Mouse (Mus musculus): Measurements from ENCODE around the gene Zfp764. TPM values are rescaled to one million over a fixed set of nuclear protein-coding genes. Genes with fewer than 3 reads are reported as not detected.

The Zfp764 gene
- 7.7 and 7.9 TPM in 2 replicates for polyA plus RNA-seq (2012; rRNA removed)

DNA sequence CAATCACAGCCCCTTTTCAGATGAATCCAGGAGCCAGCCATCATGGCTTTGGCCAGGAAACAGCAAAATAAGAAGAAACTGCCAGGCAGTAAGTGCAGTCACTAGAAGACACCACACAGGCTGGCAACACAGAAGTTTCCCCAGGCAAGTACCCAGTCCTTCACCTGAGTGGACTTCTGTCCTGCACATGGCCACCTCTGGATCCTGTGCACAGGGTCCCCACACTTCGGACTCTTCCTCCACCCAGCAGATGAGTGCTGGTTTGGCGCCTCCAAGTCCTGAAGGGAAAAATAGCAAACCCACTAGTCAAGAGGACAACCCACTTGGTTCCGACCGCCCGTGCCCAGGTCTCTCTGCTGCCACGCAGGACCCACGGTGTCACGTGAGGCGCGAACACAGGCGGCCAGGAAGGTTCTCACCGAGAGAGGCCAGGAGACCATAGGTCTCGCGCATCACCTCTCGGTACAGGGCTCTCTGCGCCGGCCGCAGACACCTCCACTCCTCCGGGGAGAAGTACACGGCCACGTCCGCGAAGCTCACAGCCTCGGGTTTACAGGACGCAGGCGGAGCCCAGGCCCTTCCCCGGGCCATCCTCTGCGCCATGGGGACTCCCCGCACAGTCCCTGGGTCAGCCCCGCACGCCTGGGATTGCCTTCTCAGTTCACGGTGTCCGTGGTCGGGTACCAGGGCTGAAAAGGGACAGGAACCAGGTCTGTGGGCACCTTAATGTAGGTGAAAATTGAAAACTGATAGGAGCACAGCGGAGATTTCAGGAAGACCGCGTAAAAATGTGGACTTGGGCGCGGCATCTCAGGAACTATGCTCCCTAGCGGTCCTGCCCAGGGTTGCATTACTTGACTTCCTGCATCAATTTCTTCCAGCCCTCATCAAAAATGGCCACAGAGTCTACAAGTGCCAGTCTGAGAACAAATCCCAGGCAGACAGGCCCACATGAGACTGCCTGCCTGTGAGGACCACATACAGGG lies at the start of gene Zfp764:
Zfp764 (minus strand) TSS at position 821 of the 986 bp plus-strand sequence.

GRCm38 (mm10) chr7:127448521-127449300 lies 42.1 kb upstream of the Zfp764 start, which contains the start of gene Zfp689:
Zfp689 (minus strand) TSS chr7:127449158.

DNA sequence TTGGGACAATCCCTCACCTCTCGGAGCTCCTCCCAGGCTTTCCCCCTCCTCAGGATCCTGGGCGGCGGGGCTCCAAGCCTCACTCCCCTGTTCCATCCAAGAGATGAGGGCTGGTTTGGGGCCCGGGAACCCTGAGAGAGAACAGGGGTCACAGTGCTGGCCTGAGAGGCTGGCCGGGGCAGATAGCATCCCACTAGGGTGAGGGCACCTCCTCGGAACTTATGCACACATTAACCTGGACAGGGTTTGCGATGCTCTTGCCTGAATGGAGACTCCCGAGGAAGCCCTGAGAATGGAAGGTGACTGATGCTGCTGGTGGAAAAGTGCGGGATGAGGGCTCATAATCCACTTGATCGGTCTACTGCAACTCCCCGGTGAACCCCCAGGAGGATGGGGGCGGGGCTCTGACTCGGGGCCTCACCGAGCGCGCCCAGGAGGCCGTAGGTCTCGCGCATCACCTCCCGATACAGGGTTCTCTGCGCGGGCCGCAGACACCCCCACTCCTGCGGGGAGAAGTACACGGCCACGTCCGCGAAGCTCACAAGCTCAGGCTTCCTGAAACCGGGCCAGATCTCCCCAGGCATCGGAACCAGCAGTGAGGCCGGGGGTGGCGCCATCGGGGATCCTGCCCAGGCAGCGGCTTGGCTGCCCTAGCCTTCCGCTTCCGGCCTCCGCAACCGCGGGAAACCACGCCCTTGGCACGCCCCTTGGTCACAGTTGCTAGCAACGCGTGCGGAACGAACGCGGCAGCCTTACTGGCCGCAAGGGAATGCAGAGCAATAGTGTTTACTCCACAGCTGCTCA lies 15.0 kb upstream of the Zfp764 start, which contains the start of gene Zfp688:
Zfp688 (minus strand) TSS at position 681 of the 804 bp plus-strand sequence.

DNA sequence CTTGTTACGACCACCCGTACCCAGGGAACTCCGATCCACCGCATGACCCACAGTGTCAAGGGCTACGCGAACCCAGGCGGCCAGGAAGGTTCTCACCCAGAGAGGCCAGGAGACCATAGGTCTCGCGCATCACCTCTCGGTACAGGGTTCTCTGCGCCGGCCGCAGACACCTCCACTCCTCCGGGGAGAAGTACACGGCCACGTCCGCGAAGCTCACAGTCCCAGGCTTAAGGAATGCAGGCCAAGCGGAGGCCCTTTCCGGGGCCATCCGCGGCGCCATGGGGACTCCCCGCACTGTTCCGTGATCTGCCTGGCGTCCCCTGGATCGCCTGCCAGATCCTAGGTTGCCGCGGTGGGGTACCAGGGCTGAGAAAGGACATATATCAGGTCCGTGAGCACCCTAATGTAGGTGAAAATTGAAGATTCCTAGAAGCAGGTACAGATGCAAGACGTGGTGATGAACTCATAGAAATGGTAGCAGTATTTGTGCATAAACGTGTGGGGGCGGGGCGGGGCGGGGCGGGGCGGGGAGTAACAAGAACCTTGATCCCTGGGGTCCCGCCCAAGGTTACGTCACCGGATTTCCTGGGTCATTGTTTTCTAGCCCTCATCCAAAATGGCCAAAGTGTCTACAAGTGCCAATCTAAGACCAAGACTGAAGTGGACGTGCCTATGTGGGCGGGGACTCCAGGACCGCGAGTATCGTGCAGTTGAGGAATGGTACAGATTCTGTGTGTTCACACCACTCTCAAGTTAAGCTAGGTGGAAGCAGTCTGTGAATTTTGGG lies 13.3 kb downstream of the Zfp764 start, which contains the start of gene E430018J23Rik:
E430018J23Rik (minus strand) TSS at position 473 of the 787 bp plus-strand sequence.

DNA sequence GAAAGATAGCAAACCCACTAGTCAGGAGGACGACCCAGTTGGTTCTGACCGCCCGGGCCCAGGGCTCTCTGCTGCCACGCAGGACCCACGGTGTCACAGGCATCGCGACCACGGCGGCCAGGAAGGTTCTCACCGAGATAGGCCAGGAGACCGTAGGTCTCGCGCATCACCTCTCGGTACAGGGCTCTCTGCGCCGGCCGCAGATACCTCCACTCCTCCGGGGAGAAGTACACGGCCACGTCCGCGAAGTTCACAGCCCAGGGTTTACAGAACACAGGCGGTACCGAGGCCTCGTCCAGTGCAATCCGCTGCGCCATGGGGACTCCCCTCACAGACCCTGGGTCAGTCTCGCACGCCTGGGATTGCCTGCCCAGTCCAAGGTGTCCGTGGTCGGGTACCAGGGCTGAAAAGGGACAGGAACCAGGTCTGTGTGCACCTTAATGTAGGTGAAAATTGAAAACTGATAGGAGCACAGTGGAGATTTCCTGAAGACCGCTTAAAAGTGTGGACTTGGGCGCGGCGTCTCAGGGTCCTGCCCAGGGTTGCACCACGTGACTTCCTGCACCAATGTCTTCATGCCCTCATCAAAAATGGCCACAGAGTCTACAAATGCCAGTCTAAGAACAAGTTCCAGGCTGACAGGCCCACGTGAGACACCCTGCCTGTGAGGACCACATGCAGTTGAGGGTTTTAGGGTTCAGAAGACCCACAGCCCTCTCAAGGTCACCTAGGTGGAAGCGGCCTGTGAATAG lies 19.8 kb downstream of the Zfp764 start, which contains the start of gene 9130019O22Rik:
9130019O22Rik (minus strand) TSS at position 526 of the 752 bp plus-strand sequence.

DNA sequence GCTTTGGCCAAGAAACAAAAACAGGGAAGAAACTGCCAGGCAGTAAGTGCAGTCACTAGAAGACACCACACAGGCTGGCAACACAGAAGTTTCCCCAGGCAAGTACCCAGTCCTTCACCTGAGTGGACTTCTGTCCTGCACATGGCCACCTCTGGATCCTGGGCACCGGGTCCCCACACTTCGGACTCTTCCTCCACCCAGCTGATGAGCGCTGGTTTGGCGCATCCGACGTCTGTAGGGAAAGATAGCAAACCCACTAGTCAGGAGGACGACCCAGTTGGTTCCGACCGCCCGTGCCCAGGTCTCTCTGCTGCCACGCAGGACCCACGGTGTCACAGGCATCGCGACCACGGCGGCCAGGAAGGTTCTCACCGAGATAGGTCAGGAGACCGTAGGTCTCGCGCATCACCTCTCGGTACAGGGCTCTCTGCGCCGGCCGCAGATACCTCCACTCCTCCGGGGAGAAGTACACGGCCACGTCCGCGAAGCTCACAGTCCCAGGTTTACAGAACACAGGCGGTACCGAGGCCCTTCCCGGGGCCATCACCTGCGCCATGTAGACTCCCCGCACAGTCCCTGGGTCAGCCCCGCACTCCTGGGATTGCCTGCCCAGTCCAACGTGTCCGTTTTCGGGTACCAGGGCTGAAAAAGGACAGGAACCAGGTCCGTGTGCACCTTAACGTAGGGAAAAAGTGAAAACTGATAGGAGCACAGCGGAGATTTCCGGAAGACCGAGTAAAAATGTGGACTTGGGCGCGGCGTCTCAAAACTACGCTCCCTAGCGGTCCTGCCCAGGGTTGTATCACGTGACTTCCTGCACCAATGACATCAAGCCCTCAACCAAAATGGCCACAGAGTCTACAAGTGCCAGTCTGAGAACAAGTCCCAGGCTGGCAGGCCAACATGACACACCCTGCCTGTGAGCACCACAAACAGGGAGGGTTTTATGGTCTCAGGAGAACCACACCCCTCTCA lies 31.1 kb downstream of the Zfp764 start, which contains the start of gene Zfp747:
Zfp747 (minus strand) TSS at position 780 of the 975 bp plus-strand sequence.

Other genes starting within 250 kb of the Zfp764 start
- 17.7 and 20.8 TPM in 2 replicates for gene Cd2bp2, start 210.8 kb downstream of the Zfp764 start, polyA plus RNA-seq (2012; rRNA removed)
- gene Tbc1d10b, start 198.4 kb downstream of the Zfp764 start, polyA plus RNA-seq (2012; rRNA removed): 36.0 and 42.8 TPM in 2 replicates
- 0.43 and 0.79 TPM in 2 replicates for gene Mylpf, start 197.9 kb downstream of the Zfp764 start, polyA plus RNA-seq (2012; rRNA removed)
- gene Zfp553, start 173.8 kb downstream of the Zfp764 start, polyA plus RNA-seq (2012; rRNA removed): 12.1 and 13.0 TPM in 2 replicates
- 14.1 and 15.4 TPM in 2 replicates for gene Sept1, start 173.7 kb downstream of the Zfp764 start, polyA plus RNA-seq (2012; rRNA removed)
- gene Zfp771, start 162.5 kb downstream of the Zfp764 start, polyA plus RNA-seq (2012; rRNA removed): 99.4 and 116 TPM in 2 replicates
- 67.0 and 72.9 TPM in 2 replicates for gene Dctpp1, start 146.1 kb downstream of the Zfp764 start, polyA plus RNA-seq (2012; rRNA removed)
- gene Sephs2, start 132.8 kb downstream of the Zfp764 start, polyA plus RNA-seq (2012; rRNA removed): 34.1 and 39.1 TPM in 2 replicates
- 3.6 and 5.0 TPM in 2 replicates for gene Itgal, start 110.6 kb downstream of the Zfp764 start, polyA plus RNA-seq (2012; rRNA removed)
- gene Zfp768, start 61.2 kb downstream of the Zfp764 start, polyA plus RNA-seq (2012; rRNA removed): 50.1 and 52.5 TPM in 2 replicates
- gene Zfp747, start 30.8 kb downstream of the Zfp764 start, polyA plus RNA-seq (2012; rRNA removed): 13.0 and 13.4 TPM in 2 replicates
- gene 9130019O22Rik, start 19.7 kb downstream of the Zfp764 start, polyA plus RNA-seq (2012; rRNA removed): 4.5 and 4.7 TPM in 2 replicates
- 9.8 and 10.4 TPM in 2 replicates for gene E430018J23Rik, start 13.2 kb downstream of the Zfp764 start, polyA plus RNA-seq (2012; rRNA removed)
- 24.4 and 29.7 TPM in 2 replicates for gene Zfp688, start 15.2 kb upstream of the Zfp764 start, polyA plus RNA-seq (2012; rRNA removed)
- 4.1 and 4.6 TPM in 2 replicates for gene Zfp689, start 42.3 kb upstream of the Zfp764 start, polyA plus RNA-seq (2012; rRNA removed)
- gene Prr14, start 52.8 kb upstream of the Zfp764 start, polyA plus RNA-seq (2012; rRNA removed): 75.9 and 78.1 TPM in 2 replicates
- 24.0 and 34.3 TPM in 2 replicates for gene Fbrs, start 72.4 kb upstream of the Zfp764 start, polyA plus RNA-seq (2012; rRNA removed)
- 19.2 TPM in 2 replicates for gene Srcap, start 105.2 kb upstream of the Zfp764 start, polyA plus RNA-seq (2012; rRNA removed)
- gene Gm42715, start 112.8 kb upstream of the Zfp764 start, polyA plus RNA-seq (2012; rRNA removed): 9.9 and 12.4 TPM in 2 replicates
- 0.83 and 2.6 TPM in 2 replicates for gene Tmem265, start 154.6 kb upstream of the Zfp764 start, polyA plus RNA-seq (2012; rRNA removed)
- 55.0 and 55.1 TPM in 2 replicates for gene Phkg2, start 166.5 kb upstream of the Zfp764 start, polyA plus RNA-seq (2012; rRNA removed)
- 3.1 and 3.2 TPM in 2 replicates for gene Ccdc189, start 181.8 kb upstream of the Zfp764 start, polyA plus RNA-seq (2012; rRNA removed)
- 24.1 and 24.4 TPM in 2 replicates for gene Rnf40, start 181.9 kb upstream of the Zfp764 start, polyA plus RNA-seq (2012; rRNA removed)
- gene Zfp629, start 209.0 kb upstream of the Zfp764 start, polyA plus RNA-seq (2012; rRNA removed): 8.3 and 8.5 TPM in 2 replicates

Measured in colon, adult 2 months (tissue).